Comparison of ENCODE assay signal across 12 mouse cellular contexts in the genomic region with DNA sequence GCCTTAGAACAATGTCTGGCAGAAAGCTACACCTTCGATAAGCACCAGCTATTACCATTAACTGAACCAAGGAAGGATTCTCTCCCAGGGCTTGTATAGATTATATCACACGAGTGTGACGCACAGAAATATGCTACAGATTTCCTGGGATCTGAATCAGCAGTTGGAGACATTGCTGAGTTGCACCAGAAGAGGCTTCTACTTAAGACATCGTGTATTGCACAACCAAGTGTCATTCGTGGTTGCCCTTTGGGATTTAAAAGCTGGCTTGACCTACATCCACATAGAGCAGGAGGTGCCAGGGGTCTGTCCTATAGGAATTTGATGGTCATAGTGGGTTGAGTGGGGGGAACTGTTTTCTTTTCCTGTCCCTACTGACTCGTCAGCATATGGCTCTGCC.
"Had no signal": no experiment of that assay in that cellular context is flagged by ENCODE, and none has a peak within 500 bp of the region (broad histone marks: within the 10 kb centered on the region; RNA-seq: fewer than 3 reads in every experiment).

No protein-coding gene starts in this region.

- H3K27ac ChIP-seq: limb, embryonic 15.5 days; liver, embryonic 12.5 days; midbrain, embryonic 13.5 days; neural tube, embryonic 15.5 days; stomach, embryonic 15.5 days had no signal

- H3K9me3 ChIP-seq: limb, embryonic 15.5 days; liver, embryonic 12.5 days; midbrain, embryonic 13.5 days; neural tube, embryonic 15.5 days; stomach, embryonic 15.5 days had no signal

- H3K36me3 ChIP-seq: stomach, embryonic 15.5 days had no signal

- H3K9ac ChIP-seq: limb, embryonic 15.5 days; liver, embryonic 12.5 days; lung, embryonic 14.5 days; midbrain, embryonic 13.5 days; neural tube, embryonic 15.5 days; stomach, embryonic 15.5 days had no signal

- H3K4me3 ChIP-seq: limb, embryonic 15.5 days; liver, embryonic 12.5 days; midbrain, embryonic 13.5 days; neural tube, embryonic 15.5 days; stomach, embryonic 15.5 days had no signal

- H3K4me2 ChIP-seq: limb, embryonic 15.5 days; liver, embryonic 12.5 days; lung, embryonic 14.5 days; midbrain, embryonic 13.5 days; neural tube, embryonic 15.5 days; stomach, embryonic 15.5 days had no signal

- ATAC-seq: intestine, embryonic 16.5 days; liver, embryonic 12.5 days; midbrain, embryonic 13.5 days had no signal

- H3K4me1 ChIP-seq: liver, embryonic 12.5 days; midbrain, embryonic 13.5 days; neural tube, embryonic 15.5 days had no signal

- H3K27me3 ChIP-seq: limb, embryonic 15.5 days; liver, embryonic 12.5 days; midbrain, embryonic 13.5 days; neural tube, embryonic 15.5 days; stomach, embryonic 15.5 days had no signal

- DNase-seq: kidney, adult 8-10 months; layer of hippocampus, postnatal 36 days; lung, embryonic 14.5 days; right cerebral cortex, postnatal 4 days; thymus, adult 2 months; thymus, postnatal 25 days had no signal
